Mouse (Mus musculus): ENCODE measurements at regions not wholly inside any gene's neighbourhood (a gene's known extent, or its start where the extent isn't known, plus 50 kb on each side); places are given as distances from the start of the nearest gene placed in this dataset.
A peak's percentile ranks its signal among the peaks of the same experiment; 100 is the strongest.

- TF ChIP-seq CTCF (IDR thresholded peaks at IDR 0.05; ENCODE audit: low read depth, low read length): peak; percentile 4
- TF ChIP-seq POLR2A (IDR thresholded peaks at IDR 0.05; ENCODE audit: insufficient read depth, low read length): no peak
- no peak for TF ChIP-seq EP300 (IDR thresholded peaks at IDR 0.05; ENCODE audit: insufficient read depth, low read depth, low read length)
Observed at GRCm38 (mm10) chr5:139599191-139599937, 56.1 kb downstream of the Uncx start.

Measured in ES-Bruce4 (cell line).